Mouse (Mus musculus) kidney, adult 2 months (tissue): ENCODE results near the gene Naa38. TPM values are rescaled to one million over a fixed set of nuclear protein-coding genes. Genes with fewer than 3 reads are reported as not detected.
A peak's percentile ranks its signal among the peaks of the same experiment; 100 is the strongest.

ENCODE experiments used
- DNase-seq: peaks from one replicate; pipeline ENCODE4 v3.0.0; 2021
- H3K27ac ChIP-seq: fragments of 200-500 bp; 2 replicates; pipeline ENCODE4 v1.5.1; 2012; ENCODE audit warnings: low read depth, low read length, control low read depth, inconsistent platforms; ENCODE audit not compliant: insufficient read depth
- H3K27me3 ChIP-seq: fragments of 200-500 bp; replicated peaks from 2 replicates; pipeline ENCODE4 v1.6.1; 2012; ENCODE audit warnings: mild to moderate bottlenecking, moderate library complexity, low read length, inconsistent platforms; ENCODE audit not compliant: control insufficient read depth, insufficient read depth
- H3K36me3 ChIP-seq: fragments of 200-500 bp; 2 replicates; pipeline ENCODE4 v1.6.1; 2012; ENCODE audit warnings: mild to moderate bottlenecking, moderate library complexity, low read length, inconsistent platforms; ENCODE audit not compliant: control insufficient read depth, insufficient read depth
- H3K4me1 ChIP-seq: fragments of 200-500 bp; 2 replicates; pipeline ENCODE4 v1.6.1; 2011; ENCODE audit warnings: low read length; ENCODE audit not compliant: control insufficient read depth, insufficient read depth
- H3K4me3 ChIP-seq: fragments of 200-500 bp; 2 replicates; pipeline ENCODE4 v1.5.1; 2011; ENCODE audit warnings: mild to moderate bottlenecking, low read depth, low read length, control low read depth; ENCODE audit not compliant: insufficient read depth
- CTCF ChIP-seq: fragments of 200-500 bp; conservative IDR thresholded peaks from 2 replicates; pipeline ENCODE4 v1.5.1; 2011; ENCODE audit warnings: low read depth, mild to moderate bottlenecking, control low read depth, low read length, moderate library complexity, mixed read lengths; ENCODE audit not compliant: insufficient read depth, insufficient read length
- POLR2A ChIP-seq: fragments of 200-500 bp; IDR thresholded peaks from one replicate; pipeline ENCODE4 v1.6.1; 2011; ENCODE audit warnings: low read depth, low read length, control low read depth
- whole genome bisulfite sequencing: fragments of 180-500 bp; shearing (Covaris S2); methylation state at CpG from one replicate; pipeline ENCODE4 v1.1.7; 2018; 5-methylcytosine and 5-hydroxymethylcytosine counted together
- polyA plus RNA-seq: library from polyadenylated mRNA; depleted of rRNA; stranded (reverse); fragments of >200 nt; gene quantifications from 2 replicates; pipeline ENCODE4 v1.2.3, GENCODE M21; 2012

The Naa38 gene
- polyA plus RNA-seq, 1 experiment = 317 TPM

GRCm38 (mm10) chr11:69404595-69405396, 9.5 kb downstream of the Naa38 start:
- H3K4me3 ChIP-seq = no peak overlapping the region
- peaks cover 11% of the 10 kb centered on the region; the same call in 1 of the 2 replicates for H3K4me1 ChIP-seq
- H3K27me3 ChIP-seq = no peaks in the 10 kb centered on the region
- WGBS = 91% methylated on average over 24 of the region's 24 CpGs
- no peak overlapping the region for H3K27ac ChIP-seq
- DNase-seq = no peak
- TF ChIP-seq POLR2A = no peak
- TF ChIP-seq CTCF = no peak
- peaks cover 5% of the 10 kb centered on the region; the same call in 1 of the 2 replicates for H3K36me3 ChIP-seq

- H3K4me3 ChIP-seq = no peak overlapping the region
- no peak for DNase-seq
- no peaks in the 10 kb centered on the region for H3K27me3 ChIP-seq
- no peak overlapping the region for H3K27ac ChIP-seq
- TF ChIP-seq POLR2A (no peak), CTCF (no peak)
- peaks cover 11% of the 10 kb centered on the region; the same call in 1 of the 2 replicates for H3K4me1 ChIP-seq
- 91% methylated on average over 24 of the region's 24 CpGs for WGBS
- H3K36me3 ChIP-seq = peaks cover 5% of the 10 kb centered on the region; the same call in 1 of the 2 replicates
Observed at GRCm38 (mm10) chr11:69405397-69406200, 10.3 kb downstream of the Naa38 start.

GRCm38 (mm10) chr11:69406282-69406681, 11.0 kb downstream of the Naa38 start:
- Histone ChIP-seq H3K4me3 (no peak overlapping the region), H3K36me3 (peaks cover 5% of the 10 kb centered on the region; the same call in 1 of the 2 replicates), H3K27me3 (no peaks in the 10 kb centered on the region), H3K27ac (no peak overlapping the region), H3K4me1 (peaks cover 11% of the 10 kb centered on the region; the same call in 1 of the 2 replicates)
- no peak for TF ChIP-seq CTCF
- TF ChIP-seq POLR2A = no peak
- WGBS = 77% methylated on average over 19 of the region's 19 CpGs
- no peak for DNase-seq

GRCm38 (mm10) chr11:69406867-69407723, 11.8 kb downstream of the Naa38 start:
- H3K36me3 ChIP-seq = peaks cover 5% of the 10 kb centered on the region; the same call in 1 of the 2 replicates
- 68% methylated on average over 16 of the region's 16 CpGs for WGBS
- TF ChIP-seq CTCF (no peak), POLR2A (no peak)
- H3K27ac ChIP-seq = no peak overlapping the region
- H3K4me3 ChIP-seq = no peak overlapping the region
- no peaks in the 10 kb centered on the region for H3K27me3 ChIP-seq
- peaks cover 15% of the 10 kb centered on the region; the same call in 1 of the 2 replicates for H3K4me1 ChIP-seq
- peak; percentile 79 for DNase-seq

- no peak overlapping the region for H3K27ac ChIP-seq
- TF ChIP-seq POLR2A (no peak), CTCF (no peak)
- peaks cover 20% of the 10 kb centered on the region; the same call in 1 of the 2 replicates for H3K4me1 ChIP-seq
- DNase-seq = no peak
- WGBS = 74% methylated on average over 4 of the region's 4 CpGs
- peaks cover 5% of the 10 kb centered on the region; the same call in 1 of the 2 replicates for H3K36me3 ChIP-seq
- no peak overlapping the region for H3K4me3 ChIP-seq
- no peaks in the 10 kb centered on the region for H3K27me3 ChIP-seq
Observed at GRCm38 (mm10) chr11:69407724-69408004, 12.4 kb downstream of the Naa38 start.

- peak; percentile 97 for DNase-seq
- Histone ChIP-seq H3K36me3 (peaks cover 2% of the 10 kb centered on the region; the same call in 1 of the 2 replicates), H3K4me3 (peak overlapping the region; percentile 64), H3K27ac (peak overlapping the region; percentile 88), H3K4me1 (peaks cover 29% of the 10 kb centered on the region), H3K27me3 (no peaks in the 10 kb centered on the region)
- WGBS = under 1% methylated on average over 33 of the region's 33 CpGs
- TF ChIP-seq CTCF = 0 out of 2 replicates have a peak, but pooled peaks have one; percentile 24
- peak; percentile 30 for TF ChIP-seq POLR2A
Observed at GRCm38 (mm10) chr11:69408541-69409377, 13.5 kb downstream of the Naa38 start.
